20 mouse cellular contexts compared by ENCODE assay signal in genomic region chr5:132784791-132785190, GRCm38 (mm10).
A peak's percentile ranks its signal among the peaks of the same experiment; 100 is the strongest.
DNase-seq lines count a peak whose midpoint lies in the region; TF ChIP-seq lines count a peak whose summit lies in the region.
"Had no signal": no experiment of that assay in that cellular context is flagged by ENCODE, and none has a peak within 500 bp of the region (broad histone marks: within the 10 kb centered on the region; RNA-seq: fewer than 3 reads in every experiment).

No protein-coding gene starts in this region.

- H3K27ac ChIP-seq in left cerebral cortex, adult 2 months: no peak overlapping the region
- H3K27ac ChIP-seq: embryonic facial prominence, embryonic 12.5 days; forebrain, embryonic 10.5 days; forebrain, embryonic 15.5 days; hindbrain, embryonic 10.5 days; hindbrain, embryonic 15.5 days; limb, embryonic 13.5 days; lung, embryonic 15.5 days had no signal

- no peak for TF ChIP-seq POLR2A in brain, embryonic 14.5 days (IDR thresholded peaks at IDR 0.05; ENCODE audit: borderline replicate concordance, extremely low read depth, insufficient read depth, insufficient read length, poor library complexity, severe bottlenecking)

- TF ChIP-seq CTCF in left cerebral cortex, adult 2 months (IDR thresholded peaks at IDR 0.05): no peak
- no peak for TF ChIP-seq CTCF in brain, embryonic 14.5 days (IDR thresholded peaks at IDR 0.05; ENCODE audit: borderline replicate concordance, extremely low read depth, insufficient read depth, insufficient read length)

- intact Hi-C loops in left cerebral cortex, adult 2 months (cut with DNase I): no loop called here
- intact Hi-C loops in left cerebral cortex, postnatal 4 days (cut with DNase I): no loop called here

- H3K4me3 ChIP-seq in left cerebral cortex, adult 2 months: no peak overlapping the region
- H3K4me3 ChIP-seq: embryonic facial prominence, embryonic 12.5 days; forebrain, embryonic 10.5 days; forebrain, embryonic 15.5 days; hindbrain, embryonic 10.5 days; hindbrain, embryonic 15.5 days; limb, embryonic 13.5 days; lung, embryonic 15.5 days had no signal

- DNase-seq in left cerebral cortex, adult 2 months (ENCODE audit: extremely low spot score in 1 of 2, low spot score in 2 of 2): peak; percentile 14 to 24
- no peak for DNase-seq in left cerebral cortex, postnatal 4 days
- DNase-seq in brain, adult 2 months (ENCODE audit: low read depth, low spot score): peak; percentile 53
- DNase-seq in brain, embryonic 14.5 days (ENCODE audit: low read depth): peak; percentile 3
- peak; percentile 8 to 22 for DNase-seq in right cerebral cortex, postnatal 36 days (ENCODE audit: low spot score in 2 of 2)
- no peak for DNase-seq in spleen, adult 12 weeks (ENCODE audit: low spot score)
- DNase-seq: B cell, adult 2 months; cerebellum, adult 8-10 months; cerebellum, postnatal 25 days; gastrocnemius, postnatal 10 days; kidney, adult 11 months; kidney, postnatal 14 days; thymus, postnatal 4 days had no signal

Comparison
In these comparisons a context has a peak if more than half of its experiments do, and no peak if none do; other contexts are left out.
1. DNase-seq: peak in left cerebral cortex, adult 2 months (2 of 2), brain, adult 2 months (single experiment), brain, embryonic 14.5 days (single experiment) and right cerebral cortex, postnatal 36 days (2 of 2); none in left cerebral cortex, postnatal 4 days (single experiment) and spleen, adult 12 weeks (single experiment).